Mouse (Mus musculus): Measurements from ENCODE around the gene Agr2.

Gene Agr2

GRCm38 (mm10) chr12:36026126-36026525, 33.4 kb downstream of the Agr2 start:
- no peak for DNase-seq (ENCODE audit: low spot score in 2 of 2)

DNA sequence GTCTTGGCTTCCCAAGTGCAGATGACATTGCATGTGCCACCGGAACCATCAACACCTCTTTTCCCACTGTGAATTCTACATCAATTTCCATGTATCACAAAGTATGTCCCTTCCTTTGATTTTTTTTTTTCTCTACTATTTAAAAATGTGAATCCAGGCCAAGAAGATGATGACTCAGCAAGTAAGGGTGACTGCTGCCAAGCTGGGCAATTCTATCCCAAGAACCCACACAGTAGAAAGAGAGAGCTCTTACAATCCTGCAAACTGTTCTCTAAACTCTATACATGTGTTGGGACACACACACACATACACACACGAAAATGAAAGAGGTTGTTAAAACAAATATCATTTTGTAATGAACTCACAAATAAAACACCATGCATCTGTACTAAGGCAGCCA, 34.5 kb downstream of the Agr2 start:
- DNase-seq (ENCODE audit: low spot score in 2 of 2): peak in 1 of 2 experiments; percentile 44

GRCm38 (mm10) chr12:36028968-36029645, 36.4 kb downstream of the Agr2 start:
- peak; percentile 40 to 51 for DNase-seq (ENCODE audit: low spot score in 2 of 2)

- no peak for DNase-seq (ENCODE audit: low spot score in 2 of 2)
Measured at GRCm38 (mm10) chr12:36029687-36030086, 37.0 kb downstream of the Agr2 start.

DNA sequence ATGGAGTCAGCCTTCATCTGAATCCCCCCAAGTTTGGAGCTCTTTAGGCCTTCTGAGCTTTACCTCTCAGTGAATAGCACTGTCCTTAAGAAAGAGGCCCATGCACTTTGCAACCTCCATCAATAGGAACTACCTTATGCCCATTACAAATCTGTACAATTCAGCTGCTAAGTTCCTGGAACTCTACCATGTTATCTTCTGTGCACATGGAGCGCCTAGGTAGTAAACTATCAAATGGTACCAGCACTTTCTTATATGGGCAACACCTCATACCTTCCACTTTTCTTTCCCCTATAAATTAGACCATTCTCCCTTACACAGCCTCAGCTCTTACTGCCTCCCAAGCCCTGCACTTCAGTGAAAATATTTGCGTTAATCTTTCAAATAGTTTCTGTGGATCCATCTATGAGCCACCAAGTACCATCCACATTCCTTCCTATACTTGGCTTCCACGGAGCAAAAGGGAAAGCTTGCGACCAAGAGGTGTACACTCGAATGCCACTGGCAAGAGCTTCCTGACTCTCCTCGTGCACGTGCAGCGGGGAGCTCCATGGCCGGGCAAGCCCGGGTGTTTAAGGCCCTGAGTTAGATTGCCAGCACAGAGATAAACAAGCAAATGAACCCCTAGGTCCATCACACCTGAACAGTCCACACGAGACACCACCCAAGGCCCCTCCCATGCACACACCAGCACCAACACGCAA, 38.1 kb downstream of the Agr2 start:
- no peak for DNase-seq (ENCODE audit: low spot score in 2 of 2)

GRCm38 (mm10) chr12:36032419-36032818, 39.7 kb downstream of the Agr2 start:
- no peak for DNase-seq (ENCODE audit: low spot score in 2 of 2)

DNA sequence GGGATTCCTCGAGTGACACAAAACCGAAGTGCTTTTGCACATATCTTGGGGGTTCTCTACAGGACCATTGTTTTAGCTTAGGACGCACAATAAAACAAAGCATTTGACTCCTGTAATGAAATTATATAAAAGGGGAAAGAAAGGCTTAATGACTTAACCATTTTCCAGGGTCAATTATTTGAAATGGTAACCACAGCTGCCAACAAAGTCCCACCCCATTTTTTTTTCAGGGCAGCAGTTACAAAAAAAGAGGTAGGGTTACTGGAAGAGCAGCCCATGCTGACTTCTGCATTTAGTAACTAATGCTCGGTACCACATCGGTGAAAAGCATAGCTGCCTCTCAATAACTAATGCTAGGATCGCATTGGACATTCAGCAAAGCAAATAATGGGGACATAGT, 42.8 kb downstream of the Agr2 start:
- DNase-seq (ENCODE audit: low spot score in 2 of 2): no peak

GRCm38 (mm10) chr12:36036121-36036520, 43.4 kb downstream of the Agr2 start:
- DNase-seq (ENCODE audit: low spot score in 2 of 2): no peak

DNA sequence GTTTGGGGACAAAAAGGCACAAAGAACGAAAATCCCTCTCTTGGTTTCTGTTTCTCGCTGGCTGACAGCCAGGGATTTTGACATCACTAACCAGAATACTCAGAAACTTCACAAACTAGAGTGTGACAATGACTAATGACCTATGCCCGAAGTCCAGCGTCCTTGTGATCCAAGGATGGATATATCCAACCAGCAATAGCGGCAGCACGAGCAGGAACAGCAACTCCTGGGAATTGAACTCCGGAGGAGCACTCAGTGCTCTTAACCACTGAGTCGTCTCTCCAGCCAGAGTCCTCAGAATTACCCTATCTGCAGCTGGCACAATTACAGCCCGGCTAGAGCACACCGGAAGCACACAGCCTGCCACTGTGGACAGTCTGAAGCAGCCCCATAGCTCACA, 44.1 kb downstream of the Agr2 start:
- DNase-seq (ENCODE audit: low spot score in 2 of 2): no peak

GRCm38 (mm10) chr12:36039541-36040084, 46.9 kb downstream of the Agr2 start:
- DNase-seq (ENCODE audit: low spot score in 2 of 2): no peak

DNA sequence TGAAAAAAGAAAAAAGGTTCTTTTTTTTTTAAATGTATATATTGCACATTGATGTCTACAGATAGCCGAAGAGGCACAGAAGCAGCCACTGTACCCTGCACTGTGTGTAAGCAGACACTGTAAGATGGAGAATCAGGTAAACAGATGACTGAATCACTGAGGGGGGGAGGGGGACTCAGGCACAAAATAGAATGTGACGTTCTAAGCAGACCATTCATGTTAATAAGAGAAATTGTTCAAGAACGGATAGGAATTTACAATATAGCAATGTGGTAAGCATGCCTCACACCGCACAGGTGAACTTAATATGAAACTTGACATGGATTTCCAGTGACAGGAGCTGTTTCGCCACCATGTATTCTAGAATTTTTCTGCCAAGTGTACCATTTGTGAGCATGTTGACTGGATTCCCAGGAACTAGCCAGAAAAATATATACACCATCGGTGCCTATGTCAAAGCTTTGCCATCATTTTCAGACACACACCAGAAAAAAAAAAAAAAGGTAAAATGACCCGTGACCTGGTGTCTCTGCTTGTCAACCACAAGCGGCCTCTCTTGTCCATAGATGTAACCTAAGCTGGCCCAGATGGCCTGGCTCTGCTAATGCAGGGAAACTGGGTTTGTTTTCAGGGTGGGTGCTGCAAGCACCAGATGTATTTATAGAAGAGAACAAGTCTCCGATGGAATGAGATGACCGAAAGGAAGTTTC, 48.0 kb downstream of the Agr2 start:
- no peak for DNase-seq (ENCODE audit: low spot score in 2 of 2)

GRCm38 (mm10) chr12:36041281-36041589, 48.5 kb downstream of the Agr2 start:
- DNase-seq (ENCODE audit: low spot score in 2 of 2): no peak

GRCm38 (mm10) chr12:36041703-36042347, 49.1 kb downstream of the Agr2 start:
- DNase-seq (ENCODE audit: low spot score in 2 of 2): peak; percentile 60 to 61

DNA sequence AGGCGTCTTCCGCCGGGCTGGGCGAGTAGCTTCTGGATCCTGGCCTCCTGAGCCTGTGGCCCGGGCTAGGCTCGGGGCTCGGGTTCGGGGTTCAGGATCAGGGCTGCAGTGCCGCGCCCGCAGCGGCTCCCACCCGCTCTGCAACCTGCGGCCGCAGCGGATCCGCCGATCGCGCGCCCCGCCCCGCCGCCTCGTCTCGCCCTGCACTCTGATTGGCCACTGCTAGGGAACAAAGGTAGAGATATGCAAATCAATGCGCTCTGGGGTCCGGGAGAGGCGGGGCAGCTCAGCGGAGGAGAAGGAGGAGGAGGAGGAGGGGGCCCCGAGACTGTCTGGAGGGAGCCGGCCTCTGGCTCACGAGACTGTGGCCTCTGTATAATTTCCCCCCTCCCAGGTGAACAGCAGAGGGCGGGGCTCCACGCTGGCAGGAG, 49.7 kb downstream of the Agr2 start, which contains the start of gene Tspan13:
Tspan13 (minus strand) TSS at position 153 of the 431 bp plus-strand sequence.
- peak; percentile 92 to 93 for DNase-seq (ENCODE audit: low spot score in 2 of 2)

DNA sequence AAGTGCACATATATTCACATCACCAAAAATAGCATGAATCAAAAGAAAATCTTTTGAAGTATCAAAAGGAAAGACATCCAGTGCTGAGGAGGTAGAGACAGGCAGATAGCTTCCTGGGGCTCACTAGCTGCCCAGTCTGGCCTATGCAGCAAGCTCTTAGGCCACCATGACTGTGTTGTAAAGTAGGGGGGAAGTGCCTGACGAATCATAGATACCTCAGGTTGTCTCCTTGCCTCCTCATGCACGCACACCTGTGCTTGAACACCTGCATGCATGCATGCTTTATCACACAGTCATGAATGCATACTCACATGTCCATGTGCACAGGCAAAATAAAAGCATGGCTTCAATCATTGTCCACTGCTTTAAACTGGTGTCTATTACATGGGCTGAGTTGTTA, 52.0 kb downstream of the Agr2 start:
- DNase-seq (ENCODE audit: low spot score in 2 of 2): no peak

- DNase-seq (ENCODE audit: low spot score in 2 of 2): no peak
Measured at GRCm38 (mm10) chr12:36046196-36046595, 53.5 kb downstream of the Agr2 start.

GRCm38 (mm10) chr12:36047593-36047992, 54.9 kb downstream of the Agr2 start:
- no peak for DNase-seq (ENCODE audit: low spot score in 2 of 2)

GRCm38 (mm10) chr12:36050276-36050675, 57.6 kb downstream of the Agr2 start:
- DNase-seq (ENCODE audit: low spot score in 2 of 2): no peak

All from frontal cortex, postnatal 36 days (tissue).